Mouse (Mus musculus) liver, embryonic 13.5 days (tissue): ENCODE data around the gene Lpar2. TPM values are rescaled to one million over a fixed set of nuclear protein-coding genes. Genes with fewer than 3 reads are reported as not detected.

ENCODE experiments used
- ATAC-seq: fragments of 200-750 bp; cut with Nextera tagmentation; 2 replicates; pipeline ENCODE4 v1.8.0; 2017; ENCODE audit warnings: low read depth, mild to moderate bottlenecking, moderate number of reproducible peaks, moderate library complexity
- DNase-seq: peaks from one replicate; pipeline ENCODE4 v3.0.0; 2022
- H3K27ac ChIP-seq: fragments of 300-500 bp; sonication (generic); 2 replicates; pipeline ENCODE4 v1.5.1; 2015; ENCODE audit warnings: moderate library complexity, mild to moderate bottlenecking, inconsistent platforms
- H3K27me3 ChIP-seq: fragments of 300-500 bp; sonication (generic); 2 replicates; pipeline ENCODE4 v1.6.1; 2015; ENCODE audit warnings: mild to moderate bottlenecking, inconsistent platforms
- H3K36me3 ChIP-seq: fragments of 300-500 bp; sonication (generic); 2 replicates; pipeline ENCODE4 v1.6.1; 2015; ENCODE audit warnings: mild to moderate bottlenecking, inconsistent platforms
- H3K4me1 ChIP-seq: fragments of 300-500 bp; sonication (generic); replicated peaks from 2 replicates; pipeline ENCODE4 v1.6.1; 2015; ENCODE audit warnings: inconsistent platforms
- H3K4me2 ChIP-seq: fragments of 300-500 bp; sonication (generic); 2 replicates; pipeline ENCODE4 v1.6.1; 2015; ENCODE audit warnings: inconsistent platforms, mild to moderate bottlenecking, moderate library complexity
- H3K4me3 ChIP-seq: fragments of 300-500 bp; sonication (generic); replicated peaks from 2 replicates; pipeline ENCODE4 v1.5.1; 2015; ENCODE audit warnings: mild to moderate bottlenecking, inconsistent platforms
- H3K9ac ChIP-seq: fragments of 300-500 bp; sonication (generic); 2 replicates; pipeline ENCODE4 v1.6.1; 2015; ENCODE audit warnings: mild to moderate bottlenecking, inconsistent platforms
- H3K9me3 ChIP-seq: fragments of 300-500 bp; sonication (generic); replicated peaks from 2 replicates; pipeline ENCODE4 v1.6.1; 2016; ENCODE audit warnings: inconsistent platforms
- WGBS: fragments of 180-500 bp; shearing (Covaris S2); methylation state at CpG from one replicate; pipeline ENCODE4 v1.1.7; 2015; ENCODE audit not compliant: insufficient replicate concordance; 5-methylcytosine and 5-hydroxymethylcytosine counted together
- polyA plus RNA-seq: library from polyadenylated mRNA; unstranded; fragments of >200 nt; fragmentation: Nextera tagmentation; extraction: Ambion mirVana; gene quantifications from 2 replicates; pipeline ENCODE4 v1.2.1, GENCODE M21; 2015

Gene Lpar2
- polyA plus RNA-seq, 1 experiment from 2014 or later = 0.07 TPM

- ATAC-seq = no peak
- WGBS = 71% methylated on average over 11 of the region's 11 CpGs
- peaks cover 4% of the 10 kb centered on the region; the same call in 1 of the 2 replicates for H3K27me3 ChIP-seq
Measured at GRCm38 (mm10) chr8:69870003-69870765, 48.0 kb downstream of the Lpar2 start.

GRCm38 (mm10) chr8:69870907-69871306, 48.7 kb downstream of the Lpar2 start:
- no peak for ATAC-seq
- Histone ChIP-seq H3K4me2 (no peak overlapping the region), H3K4me3 (no peak overlapping the region), H3K36me3 (no peaks in the 10 kb centered on the region), H3K27ac (no peak overlapping the region), H3K9ac (no peak overlapping the region), H3K4me1 (no peaks in the 10 kb centered on the region), H3K9me3 (no peaks in the 10 kb centered on the region), H3K27me3 (peaks cover 7% of the 10 kb centered on the region)
- 71% methylated on average over 6 of the region's 6 CpGs for WGBS
- DNase-seq = no peak

More at GRCm38 (mm10) chr8:69870003-69870765, 48.0 kb downstream of the Lpar2 start:
- no peak for DNase-seq
- Histone ChIP-seq H3K9me3 (no peaks in the 10 kb centered on the region), H3K9ac (no peak overlapping the region), H3K36me3 (no peaks in the 10 kb centered on the region), H3K27ac (no peak overlapping the region), H3K4me2 (no peak overlapping the region), H3K4me3 (no peak overlapping the region), H3K4me1 (no peaks in the 10 kb centered on the region)

GRCm38 (mm10) chr8:69874155-69874554, 51.9 kb downstream of the Lpar2 start:
- DNase-seq (no peak), ATAC-seq (no peak)
- no peaks in the 10 kb centered on the region for H3K4me1 ChIP-seq
- no peak overlapping the region for H3K4me2 ChIP-seq
- peaks cover 36% of the 10 kb centered on the region for H3K27me3 ChIP-seq
- no peaks in the 10 kb centered on the region for H3K9me3 ChIP-seq
- H3K4me3 ChIP-seq = no peak overlapping the region
- no peak overlapping the region for H3K9ac ChIP-seq
- no peaks in the 10 kb centered on the region for H3K36me3 ChIP-seq
- WGBS = 8% methylated on average over 9 of the region's 9 CpGs
- no peak overlapping the region for H3K27ac ChIP-seq

GRCm38 (mm10) chr8:69874654-69875053, 52.4 kb downstream of the Lpar2 start:
- H3K9ac ChIP-seq = no peak overlapping the region
- no peak overlapping the region for H3K4me2 ChIP-seq
- DNase-seq (no peak), ATAC-seq (no peak)
- no peaks in the 10 kb centered on the region for H3K4me1 ChIP-seq
- H3K27ac ChIP-seq = no peak overlapping the region
- H3K4me3 ChIP-seq = no peak overlapping the region
- H3K27me3 ChIP-seq = peaks cover 41% of the 10 kb centered on the region
- WGBS = 77% methylated on average over 13 of the region's 13 CpGs
- no peaks in the 10 kb centered on the region for H3K36me3 ChIP-seq
- no peaks in the 10 kb centered on the region for H3K9me3 ChIP-seq

GRCm38 (mm10) chr8:69876097-69876496, 53.9 kb downstream of the Lpar2 start:
- WGBS = 35% methylated on average over 10 of the region's 10 CpGs
- H3K4me2 ChIP-seq = no peak overlapping the region
- peaks cover 56% of the 10 kb centered on the region for H3K27me3 ChIP-seq
- DNase-seq (no peak), ATAC-seq (no peak)
- no peak overlapping the region for H3K4me3 ChIP-seq
- no peak overlapping the region for H3K27ac ChIP-seq
- no peaks in the 10 kb centered on the region for H3K36me3 ChIP-seq
- no peaks in the 10 kb centered on the region for H3K4me1 ChIP-seq
- H3K9me3 ChIP-seq = no peaks in the 10 kb centered on the region
- H3K9ac ChIP-seq = no peak overlapping the region

GRCm38 (mm10) chr8:69876967-69877366, 54.7 kb downstream of the Lpar2 start:
- H3K4me3 ChIP-seq = no peak overlapping the region
- ATAC-seq (no peak), DNase-seq (no peak)
- no peaks in the 10 kb centered on the region; the same call in 1 of the 2 replicates for H3K9me3 ChIP-seq
- no peak overlapping the region for H3K9ac ChIP-seq
- H3K27me3 ChIP-seq = peaks cover 61% of the 10 kb centered on the region
- no peaks in the 10 kb centered on the region for H3K36me3 ChIP-seq
- H3K4me1 ChIP-seq = peaks cover 5% of the 10 kb centered on the region
- 63% methylated on average over 10 of the region's 10 CpGs for WGBS
- no peak overlapping the region for H3K4me2 ChIP-seq
- no peak overlapping the region for H3K27ac ChIP-seq

GRCm38 (mm10) chr8:69877396-69877795, 55.2 kb downstream of the Lpar2 start:
- Histone ChIP-seq H3K4me2 (no peak overlapping the region), H3K27me3 (peaks cover 65% of the 10 kb centered on the region), H3K27ac (no peak overlapping the region), H3K4me1 (peaks cover 9% of the 10 kb centered on the region), H3K9me3 (no peaks in the 10 kb centered on the region; the same call in 1 of the 2 replicates), H3K4me3 (no peak overlapping the region), H3K36me3 (no peaks in the 10 kb centered on the region), H3K9ac (no peak overlapping the region)
- DNase-seq = no peak
- 72% methylated on average over 4 of the region's 4 CpGs for WGBS
- no peak for ATAC-seq

GRCm38 (mm10) chr8:69877992-69878391, 55.8 kb downstream of the Lpar2 start:
- H3K4me2 ChIP-seq = no peak overlapping the region
- no peak overlapping the region for H3K4me3 ChIP-seq
- no peak overlapping the region for H3K27ac ChIP-seq
- H3K36me3 ChIP-seq = no peaks in the 10 kb centered on the region
- ATAC-seq (no peak), DNase-seq (no peak)
- H3K9me3 ChIP-seq = no peaks in the 10 kb centered on the region; the same call in 1 of the 2 replicates
- H3K9ac ChIP-seq = no peak overlapping the region
- peaks cover 71% of the 10 kb centered on the region for H3K27me3 ChIP-seq
- 45% methylated on average over 3 of the region's 3 CpGs for WGBS
- H3K4me1 ChIP-seq = peaks cover 11% of the 10 kb centered on the region

GRCm38 (mm10) chr8:69879678-69880077, 57.4 kb downstream of the Lpar2 start:
- no peak for DNase-seq
- H3K4me3 ChIP-seq = no peak overlapping the region
- no peaks in the 10 kb centered on the region for H3K36me3 ChIP-seq
- 50% methylated on average over 8 of the region's 8 CpGs for WGBS
- no peak overlapping the region for H3K27ac ChIP-seq
- no peaks in the 10 kb centered on the region; the same call in 1 of the 2 replicates for H3K9me3 ChIP-seq
- H3K27me3 ChIP-seq = peaks cover 88% of the 10 kb centered on the region
- no peak for ATAC-seq
- H3K9ac ChIP-seq = no peak overlapping the region
- no peak overlapping the region for H3K4me2 ChIP-seq
- peaks cover 11% of the 10 kb centered on the region for H3K4me1 ChIP-seq

Other genes starting within 250 kb of the Lpar2 start
- 7.5 and 9.4 TPM in 2 replicates for gene Zfp868, start 196.9 kb upstream of the Lpar2 start, polyA plus RNA-seq
- gene Zfp964, start 167.9 kb upstream of the Lpar2 start, polyA plus RNA-seq = 0.27 and 0.37 TPM in 2 replicates
- 12.3 and 14.0 TPM in 2 replicates for gene Zfp869, start 111.7 kb upstream of the Lpar2 start, polyA plus RNA-seq
- gene Zfp963, start 72.5 kb upstream of the Lpar2 start, polyA plus RNA-seq = 2.2 and 2.3 TPM in 2 replicates
- 0.28 and 0.63 TPM in 2 replicates for gene Gm20422, start 47.5 kb upstream of the Lpar2 start, polyA plus RNA-seq
- gene Atp13a1, start 31.3 kb upstream of the Lpar2 start, polyA plus RNA-seq = 20.1 and 22.0 TPM in 2 replicates
- gene Zfp866, start 31.3 kb upstream of the Lpar2 start, polyA plus RNA-seq = 7.2 and 8.3 TPM in 2 replicates
- 4.7 and 5.0 TPM in 2 replicates for gene Gmip, start 13.8 kb upstream of the Lpar2 start, polyA plus RNA-seq
- 2.4 and 2.8 TPM in 2 replicates for gene Pbx4, start 10.1 kb downstream of the Lpar2 start, polyA plus RNA-seq
- 0.03 and 0.09 TPM in 2 replicates for gene Cilp2, start 65.3 kb downstream of the Lpar2 start, polyA plus RNA-seq
- gene Tssk6, start 79.8 kb downstream of the Lpar2 start, polyA plus RNA-seq = 2.4 and 2.5 TPM in 2 replicates
- gene Ndufa13, start 80.1 kb downstream of the Lpar2 start, polyA plus RNA-seq = 109 and 114 TPM in 2 replicates
- 0.74 and 0.81 TPM in 2 replicates for gene Yjefn3, start 80.3 kb downstream of the Lpar2 start, polyA plus RNA-seq
- gene Gatad2a, start 174.0 kb downstream of the Lpar2 start, polyA plus RNA-seq = 27.1 and 27.8 TPM in 2 replicates
- gene Mau2, start 220.3 kb downstream of the Lpar2 start, polyA plus RNA-seq = 22.7 and 26.6 TPM in 2 replicates
- 20.2 and 21.7 TPM in 2 replicates for gene Sugp1, start 220.4 kb downstream of the Lpar2 start, polyA plus RNA-seq